Mouse (Mus musculus) left cerebral cortex, adult 8-10 months (tissue): ENCODE measurements around the gene Diaph3. TPM values are rescaled to one million over a fixed set of nuclear protein-coding genes. Genes with fewer than 3 reads are reported as not detected.
"Not testable (repeated sequence)": the region's sequence is repeated elsewhere in the genome, so short reads cannot be mapped to it uniquely, and the experiment has no call there.

ENCODE experiments used
- DNase-seq, 2 experiments: peaks; one replicate each; pipeline ENCODE4 v3.0.0; 2022; ENCODE audit warnings: low spot score in 2 of 2
- total RNA-seq, 4 experiments: library from RNA; stranded (reverse); gene quantifications; 2 replicates each; pipeline ENCODE4 v1.2.4; 2022

Gene Diaph3
- total RNA-seq, 4 experiments from 2014 or later, result 2.0 to 3.5 (median 2.7) TPM

DNA sequence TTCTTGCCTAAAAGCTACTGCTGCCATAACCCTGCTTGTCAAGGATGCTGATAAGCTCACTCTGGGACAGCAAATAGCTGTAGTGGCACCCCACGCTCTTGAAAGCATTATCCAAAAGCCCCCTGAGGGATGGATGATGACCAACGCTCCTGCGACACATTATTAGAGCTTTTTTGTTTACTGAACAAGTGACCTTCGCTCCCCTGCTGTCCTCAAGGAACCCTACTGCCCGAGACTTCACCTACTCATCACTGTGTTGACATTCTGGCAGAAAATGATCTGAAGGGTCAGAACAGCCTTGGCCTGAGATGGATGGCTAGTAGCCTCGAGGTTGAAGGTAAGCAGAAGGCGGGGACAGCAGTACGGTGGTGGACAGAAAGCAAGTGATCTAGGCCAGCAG is 56.1 kb downstream of the Diaph3 start:
- DNase-seq, result not testable (repeated sequence)

DNA sequence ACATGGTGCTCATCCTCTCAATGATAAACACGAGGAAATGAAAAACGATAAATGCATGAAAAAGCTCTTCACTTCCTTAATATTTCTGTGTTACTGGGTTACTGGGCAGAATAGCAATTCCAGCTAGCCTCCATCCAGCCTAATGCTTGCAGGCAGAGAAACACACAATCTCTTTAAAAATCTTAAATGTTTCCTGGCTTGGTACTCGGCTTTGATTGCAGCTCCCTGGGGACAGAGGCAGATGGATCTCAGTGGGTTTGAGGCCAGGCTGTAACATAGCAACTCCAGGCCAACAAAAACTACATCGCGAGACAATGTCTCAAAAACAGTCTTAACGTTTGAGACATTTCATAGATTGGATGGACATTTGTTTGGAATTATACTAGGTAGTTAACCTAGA is 57.1 kb downstream of the Diaph3 start:
- DNase-seq, result no peak

DNA sequence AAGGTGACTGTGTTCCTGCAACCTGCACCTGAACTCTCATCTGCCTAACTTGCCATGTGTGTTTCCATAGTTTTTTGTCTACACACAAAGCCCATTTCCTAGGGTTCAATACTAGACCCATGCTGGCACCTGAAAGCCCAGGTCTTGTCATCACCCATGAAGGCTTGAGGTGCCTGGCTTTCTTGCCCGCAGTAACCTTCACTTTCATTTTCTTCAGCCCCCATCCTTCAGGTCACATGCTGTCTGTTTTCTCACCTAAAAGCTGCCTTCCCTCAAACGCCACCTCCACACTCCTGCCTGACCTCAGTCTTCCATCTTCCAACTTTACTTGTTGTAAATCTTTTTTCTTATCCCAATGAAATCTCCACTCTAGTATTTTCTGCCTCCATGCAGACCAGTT is 61.3 kb downstream of the Diaph3 start:
- DNase-seq, result no peak

DNA sequence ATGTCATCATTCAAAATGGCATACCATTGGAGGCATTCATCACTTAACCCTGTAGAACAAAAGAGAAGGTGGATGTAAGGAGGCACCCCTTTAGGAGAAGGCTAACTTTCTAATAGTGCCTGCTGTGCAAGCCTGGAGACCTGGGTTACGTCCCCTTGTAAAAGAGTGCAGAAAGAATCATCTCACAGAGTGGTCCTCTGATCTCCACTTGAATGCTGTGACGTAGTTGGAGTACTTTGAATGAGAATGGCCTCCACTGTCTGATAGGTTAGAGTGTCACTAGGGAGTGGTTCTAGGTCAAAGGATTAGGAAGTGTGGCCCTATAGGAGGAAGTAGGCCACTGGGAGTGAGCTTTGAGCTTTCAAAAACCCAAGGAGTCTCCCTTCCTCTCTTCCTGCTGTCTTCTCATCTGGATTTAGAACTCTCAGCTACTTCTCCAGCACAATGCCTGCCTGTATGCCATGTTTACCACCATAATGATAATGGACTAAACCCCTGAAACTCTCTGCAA is 66.0 kb downstream of the Diaph3 start:
- DNase-seq, result no peak

DNA sequence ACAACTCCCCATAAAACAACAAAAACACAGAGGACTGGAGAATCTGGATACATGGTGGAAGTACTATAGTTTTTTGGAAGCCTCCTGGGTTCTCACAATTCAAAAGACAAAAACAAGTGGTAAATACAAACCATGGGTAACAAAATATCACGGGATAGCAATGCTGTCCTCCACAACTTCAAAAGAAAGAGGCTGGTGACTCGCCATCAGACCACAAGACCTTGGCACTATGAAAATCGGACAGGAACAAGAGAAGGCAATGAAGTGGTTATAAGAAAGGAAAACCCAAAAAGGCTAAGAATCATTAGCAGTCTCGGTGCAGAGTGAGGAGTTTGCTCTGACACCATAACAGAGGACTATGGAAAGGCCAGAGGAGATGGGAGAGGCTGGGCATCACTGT is 76.8 kb downstream of the Diaph3 start:
- no peak for DNase-seq

DNA sequence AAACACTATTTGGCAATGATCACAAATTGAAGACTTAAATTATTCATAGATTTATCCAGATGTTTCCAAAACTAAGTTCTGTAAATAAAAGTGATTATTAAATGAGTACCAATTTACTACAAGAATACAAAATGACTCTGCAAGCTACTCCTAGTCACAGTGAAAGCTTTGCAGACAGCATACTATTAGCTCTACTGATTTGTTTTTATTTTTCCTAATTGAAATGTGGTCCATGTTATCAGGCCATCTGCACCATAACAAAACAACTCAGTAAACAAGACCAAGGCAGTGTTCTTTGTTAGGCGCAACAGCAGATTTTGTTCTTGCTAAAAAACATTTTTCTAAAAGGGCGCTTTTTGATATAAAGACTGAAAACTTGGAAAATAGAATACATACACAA is 84.9 kb downstream of the Diaph3 start:
- DNase-seq, result no peak

DNA sequence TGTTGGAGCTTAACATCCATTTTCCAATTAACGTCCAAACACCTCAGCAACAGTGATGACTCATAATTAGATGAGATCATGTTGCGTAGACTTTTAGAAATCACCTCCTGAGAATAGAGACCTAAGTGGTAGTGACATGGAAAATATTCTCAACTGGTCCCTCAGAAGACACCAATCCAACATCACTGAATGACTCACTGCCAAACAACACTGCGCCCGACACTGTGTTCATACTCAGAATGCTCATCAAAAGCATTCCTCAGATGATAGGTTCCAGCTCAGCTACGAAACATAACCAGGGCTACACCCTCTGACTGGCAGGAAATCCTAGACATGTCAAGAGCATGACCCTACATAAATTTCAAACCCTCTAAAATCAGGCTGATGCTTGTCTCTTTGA is 89.8 kb downstream of the Diaph3 start:
- DNase-seq, result no peak

DNA sequence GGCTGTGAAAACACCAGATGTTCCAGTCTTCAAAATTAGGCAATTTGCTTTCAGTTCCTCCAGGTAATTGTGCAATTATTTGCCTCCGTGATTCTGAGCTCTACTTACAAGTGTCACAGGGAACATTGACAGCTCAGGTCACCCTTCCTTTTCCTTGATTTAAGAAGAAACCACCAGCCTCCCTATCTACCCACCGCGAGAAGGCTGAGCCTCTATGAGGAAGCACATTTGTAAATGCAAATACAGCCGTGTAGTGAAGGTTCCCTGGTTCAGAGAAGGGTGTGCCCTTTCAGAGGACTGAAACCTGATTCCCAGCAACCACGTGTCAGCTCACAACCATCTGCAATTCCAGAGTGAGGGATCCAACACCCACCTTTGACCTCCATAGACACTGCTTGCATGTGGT is 96.6 kb downstream of the Diaph3 start:
- DNase-seq, result no peak

DNA sequence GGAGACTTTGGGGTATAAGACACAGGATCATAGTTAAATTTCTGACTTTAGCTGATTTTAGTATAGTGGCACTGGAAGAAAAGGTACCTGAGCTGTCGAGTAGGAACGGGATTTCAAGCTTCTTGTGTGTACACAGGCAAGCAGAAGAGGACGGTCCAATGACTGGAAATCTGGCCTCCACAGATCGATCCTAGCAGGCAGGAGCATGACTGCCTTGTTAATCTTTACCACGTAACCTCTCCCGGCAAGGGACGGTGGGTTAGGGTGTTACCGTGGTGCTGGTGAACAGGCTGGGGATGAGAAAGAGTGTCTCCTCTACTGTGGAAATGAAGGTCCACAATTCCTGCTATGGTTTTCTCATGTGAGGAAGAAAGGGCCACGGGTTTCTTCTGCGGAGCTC is 120.8 kb downstream of the Diaph3 start:
- no peak for DNase-seq

DNA sequence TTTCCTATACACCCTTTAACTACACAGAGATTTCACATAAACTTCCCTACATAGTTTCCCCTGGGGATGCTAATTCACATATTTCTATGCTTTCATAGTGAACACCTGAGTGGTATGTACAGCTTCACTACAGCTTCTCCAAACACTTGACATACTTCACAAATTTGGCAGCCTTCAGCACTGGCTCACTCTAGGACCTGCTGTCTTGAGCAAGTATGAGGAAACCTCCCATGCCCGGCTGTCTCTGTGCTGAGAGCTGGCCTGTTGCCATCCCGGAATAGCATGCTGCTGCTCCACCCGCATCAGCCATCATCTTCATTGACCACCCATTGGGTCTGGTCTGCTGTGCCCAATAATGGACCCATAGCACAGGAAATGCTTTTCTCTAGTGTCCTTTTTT is 121.3 kb downstream of the Diaph3 start:
- no peak for DNase-seq

DNA sequence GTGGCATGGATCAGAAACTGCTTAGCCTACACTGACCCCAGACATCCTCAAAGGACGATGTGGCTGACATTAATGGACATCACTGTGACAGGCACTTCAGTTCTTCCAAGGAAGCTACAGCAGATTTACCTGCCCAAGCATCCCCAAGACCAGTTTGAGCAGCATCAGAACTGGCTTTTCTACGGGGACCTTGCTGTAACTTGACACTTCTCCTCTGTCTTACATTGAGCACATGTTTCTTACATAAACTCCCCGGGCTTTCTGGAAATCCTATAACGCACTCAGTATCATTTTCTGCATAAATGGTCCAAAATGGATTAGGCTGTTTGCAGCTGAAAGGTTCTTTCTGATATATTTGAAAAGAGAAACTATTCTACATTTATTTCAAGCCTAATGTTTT is 143.7 kb downstream of the Diaph3 start:
- no peak for DNase-seq

DNA sequence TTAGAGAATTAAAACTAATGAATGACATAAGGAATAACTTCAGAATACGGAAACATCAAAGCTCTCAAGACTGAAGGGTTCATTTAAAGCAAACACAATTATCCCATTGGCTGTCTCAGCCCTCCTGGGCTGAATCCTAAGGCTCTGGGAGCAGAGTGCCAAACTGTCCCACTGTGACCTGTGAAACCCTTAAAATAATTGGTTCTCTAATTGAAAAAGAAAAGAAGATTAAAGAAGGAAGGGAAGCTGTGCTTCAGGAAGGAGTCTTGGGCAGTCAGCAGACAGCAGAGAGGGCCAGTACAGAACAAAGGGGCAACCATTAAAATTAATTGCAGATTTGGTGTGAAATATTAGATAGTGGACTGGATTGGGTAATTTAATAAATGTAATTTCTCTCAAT is 189.9 kb downstream of the Diaph3 start:
- DNase-seq, result no peak

DNA sequence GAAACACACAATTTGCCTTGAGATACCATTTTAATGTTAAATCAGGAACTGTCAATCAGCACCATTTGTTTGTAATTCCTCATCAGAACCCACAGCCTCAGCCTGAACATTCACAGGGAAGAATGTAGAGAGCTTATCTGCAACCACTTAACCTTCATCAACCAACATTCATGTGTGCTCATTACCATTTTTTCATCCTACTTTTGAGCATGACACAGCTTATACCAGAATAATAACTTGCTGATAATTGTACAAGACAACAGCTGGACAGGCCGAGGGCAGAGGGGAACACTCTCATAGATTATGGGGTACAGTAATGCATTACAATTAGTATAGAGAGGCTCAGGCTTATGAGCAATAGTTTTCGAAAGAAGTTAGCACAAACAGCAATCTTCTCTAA is 203.1 kb downstream of the Diaph3 start:
- DNase-seq, result no peak

DNA sequence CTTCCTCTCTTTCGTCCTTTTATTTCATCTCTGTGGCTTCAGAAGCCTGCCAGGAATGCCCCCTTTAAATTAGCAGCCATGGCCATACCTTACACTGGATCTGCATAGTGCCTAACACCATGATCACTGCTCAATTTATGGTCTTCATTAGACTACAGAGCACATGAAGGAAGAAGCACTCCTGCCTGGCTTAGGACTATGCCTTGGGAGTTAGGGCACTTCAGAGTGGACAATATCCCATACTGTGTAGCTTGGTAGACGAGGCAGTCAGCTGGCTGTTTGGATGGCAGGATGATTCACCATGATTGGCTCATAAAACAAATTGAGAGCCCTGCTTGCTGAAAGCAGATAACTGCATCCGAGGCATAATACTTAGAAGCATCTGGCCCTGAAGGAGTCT is 204.6 kb downstream of the Diaph3 start:
- no peak for DNase-seq

DNA sequence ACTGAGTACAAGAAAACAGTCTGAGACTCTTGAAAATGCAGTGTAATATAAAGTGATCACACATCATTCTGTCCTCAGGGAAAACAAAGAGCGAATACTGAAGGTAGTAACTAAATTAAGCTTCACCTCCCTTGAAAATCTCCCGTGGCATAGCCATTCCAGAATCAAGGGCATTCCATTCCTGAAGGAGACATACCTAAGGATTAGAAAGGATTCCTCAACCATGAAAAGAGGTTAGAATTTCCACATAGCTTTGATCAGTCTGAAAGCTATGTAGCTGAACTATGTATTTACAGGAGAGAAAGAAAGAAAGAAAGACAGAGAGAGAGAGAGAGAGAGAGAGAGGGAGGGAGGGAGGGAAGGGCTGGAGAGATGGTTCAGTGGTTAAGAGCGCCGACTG is 210.3 kb downstream of the Diaph3 start:
- no peak for DNase-seq

DNA sequence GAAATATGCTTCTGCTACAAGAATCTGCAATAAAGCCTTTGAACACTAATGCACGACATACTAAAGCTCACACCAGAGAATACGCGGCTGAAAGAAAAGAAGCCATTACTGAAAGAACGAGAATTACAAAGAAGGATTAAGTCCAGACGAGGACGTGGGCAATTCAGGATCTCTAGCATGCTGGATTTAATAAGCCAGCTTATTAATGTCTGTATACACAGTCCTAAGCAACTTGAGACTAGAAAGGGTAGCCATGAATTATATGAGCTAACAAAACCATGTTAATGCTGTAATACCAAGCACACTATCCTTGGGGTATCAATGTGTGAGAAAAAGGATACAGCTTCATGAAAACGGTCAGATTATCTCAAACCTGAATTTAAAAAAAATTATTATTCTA is 214.2 kb downstream of the Diaph3 start:
- no peak for DNase-seq

DNA sequence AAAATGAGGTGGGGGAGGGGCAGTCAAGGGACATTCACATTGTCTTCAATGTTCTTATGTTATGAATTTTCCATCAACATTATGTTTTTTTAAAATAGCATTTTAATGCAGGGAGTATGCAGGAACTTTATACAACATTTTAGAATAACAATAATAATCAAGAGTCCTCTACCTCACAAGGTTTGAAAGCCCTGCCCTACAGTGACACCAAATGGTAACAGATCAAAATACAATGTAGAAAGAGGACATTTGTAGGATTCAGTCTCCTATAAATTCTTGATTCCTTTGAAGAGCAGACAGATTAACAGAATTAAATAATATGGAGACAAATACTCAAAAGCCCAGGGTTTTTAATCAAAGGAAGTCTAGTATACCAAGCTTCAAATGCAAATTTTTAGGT is 242.1 kb downstream of the Diaph3 start:
- DNase-seq, result no peak

DNA sequence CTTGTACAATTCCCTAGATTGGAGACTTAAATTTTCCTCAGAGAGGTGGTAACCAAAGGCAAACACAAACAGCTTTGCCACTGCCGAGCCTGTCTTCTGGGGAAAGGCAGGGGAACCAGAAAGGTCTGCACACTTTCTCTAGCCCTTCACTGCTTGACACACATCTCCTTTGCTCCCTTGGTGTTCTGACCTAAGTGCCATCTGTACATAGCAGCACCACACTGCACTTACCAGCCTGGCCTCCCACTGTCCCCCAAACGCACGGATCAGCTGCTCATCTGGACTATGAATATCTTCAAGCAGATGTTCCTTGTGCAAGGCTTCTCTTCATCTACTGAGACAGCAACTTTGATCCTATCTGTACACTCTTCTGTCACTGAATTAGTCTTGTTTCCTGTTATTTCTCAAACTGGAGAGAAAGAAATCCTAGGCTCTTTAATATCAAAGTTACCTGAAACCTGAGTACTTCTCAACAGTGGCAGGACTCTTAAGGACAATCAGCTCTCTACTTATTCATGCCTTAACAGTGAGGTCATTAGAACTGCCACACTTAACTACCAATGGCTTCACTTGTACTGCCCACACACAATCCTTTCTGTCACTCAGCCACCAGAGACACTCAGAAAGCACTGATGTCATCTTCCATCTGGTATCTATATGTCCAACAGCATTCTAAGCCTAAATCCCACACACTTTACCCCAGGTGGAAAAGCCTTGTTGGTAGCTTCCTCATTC is 251.8 kb downstream of the Diaph3 start:
- DNase-seq, result no peak

DNA sequence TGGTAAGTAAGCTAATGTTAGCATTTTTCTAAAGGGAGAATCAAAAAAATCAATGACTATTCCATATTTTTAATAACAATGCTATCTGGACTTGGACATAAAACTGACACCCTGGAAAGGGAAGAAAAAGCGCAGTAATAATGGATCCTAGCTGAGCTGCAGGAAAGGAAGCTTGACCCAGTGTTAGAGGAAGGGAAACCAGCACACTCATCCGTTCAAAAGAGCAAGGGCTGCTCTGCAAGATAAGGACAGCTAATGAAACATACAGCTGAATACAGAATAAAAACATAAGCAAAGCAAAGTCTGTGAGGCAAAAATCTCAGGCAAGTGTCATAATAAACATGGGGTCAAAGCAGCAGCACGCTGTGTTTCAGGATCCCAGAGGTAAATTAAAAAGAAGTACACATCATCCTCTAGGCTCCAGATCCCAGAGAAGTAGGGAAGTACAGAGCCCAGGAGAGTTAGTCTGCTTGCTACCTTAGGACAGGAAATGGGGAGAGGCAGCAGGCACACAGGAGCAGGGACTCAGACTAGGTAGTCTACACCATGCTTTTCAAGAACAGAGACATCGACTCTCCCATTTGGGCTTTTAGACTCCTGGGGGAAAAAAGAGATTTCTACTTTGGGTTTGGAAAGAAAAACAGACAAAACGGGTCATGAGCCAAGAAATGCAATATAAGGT is 255.5 kb downstream of the Diaph3 start:
- DNase-seq, result no peak

DNA sequence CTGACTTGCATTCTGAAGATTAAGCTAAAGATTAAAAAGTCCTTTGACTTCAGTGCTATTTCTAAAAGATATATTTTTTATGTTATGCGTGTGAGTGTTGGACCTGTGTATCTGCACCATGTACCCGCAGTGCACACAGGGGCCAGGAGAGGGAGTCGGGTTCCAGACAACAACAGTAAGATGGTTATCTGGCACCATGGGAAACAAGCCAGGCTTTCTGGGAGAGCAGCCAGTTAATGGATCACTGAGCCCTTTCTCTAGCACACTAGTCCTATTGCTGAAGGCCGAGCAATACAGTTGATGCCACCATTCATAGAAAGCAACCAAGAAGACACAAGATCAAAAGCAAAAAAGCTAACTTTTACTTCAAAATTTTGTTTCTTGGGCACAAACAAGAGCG is 271.5 kb downstream of the Diaph3 start:
- DNase-seq, result peak in 1 of 2 experiments; percentile 28

DNA sequence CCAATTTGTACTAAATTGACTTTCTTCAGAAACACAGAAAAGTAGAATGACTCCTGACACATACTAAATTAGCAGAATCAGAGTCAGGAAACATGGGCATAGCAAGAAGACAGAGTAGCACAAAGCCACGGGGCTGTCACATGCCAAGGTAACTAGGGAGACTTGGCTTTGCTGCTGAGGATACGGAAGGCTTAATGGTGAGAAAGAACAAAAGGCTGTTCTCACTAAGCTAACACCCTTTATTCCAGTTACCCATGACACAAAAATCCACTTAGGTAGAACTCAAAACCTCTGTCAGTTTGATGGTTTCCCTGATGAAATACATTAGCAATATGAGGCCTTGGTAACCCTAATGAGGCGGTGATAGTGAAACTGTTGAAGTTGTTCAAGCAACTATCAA is 273.9 kb downstream of the Diaph3 start:
- no peak for DNase-seq

DNA sequence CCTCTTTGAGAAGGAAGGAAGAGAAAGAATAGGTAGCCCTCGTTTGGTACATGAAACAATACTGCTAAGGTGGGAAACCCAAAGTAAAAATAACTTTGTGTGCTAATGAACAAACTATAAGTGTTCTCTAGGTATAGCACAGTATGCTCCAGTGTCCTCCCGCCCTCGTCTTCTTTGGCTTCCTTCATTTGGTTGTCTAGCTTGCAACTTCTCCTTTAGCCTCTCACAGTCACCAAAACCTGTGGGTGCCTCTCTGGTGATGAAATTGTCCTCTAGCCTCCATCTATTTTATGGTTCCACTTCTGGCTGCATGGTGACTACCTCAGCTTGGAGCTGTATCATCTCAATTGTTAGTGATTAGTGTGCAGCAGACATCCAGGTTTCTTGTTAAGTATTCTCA is 277.0 kb downstream of the Diaph3 start:
- no peak for DNase-seq

DNA sequence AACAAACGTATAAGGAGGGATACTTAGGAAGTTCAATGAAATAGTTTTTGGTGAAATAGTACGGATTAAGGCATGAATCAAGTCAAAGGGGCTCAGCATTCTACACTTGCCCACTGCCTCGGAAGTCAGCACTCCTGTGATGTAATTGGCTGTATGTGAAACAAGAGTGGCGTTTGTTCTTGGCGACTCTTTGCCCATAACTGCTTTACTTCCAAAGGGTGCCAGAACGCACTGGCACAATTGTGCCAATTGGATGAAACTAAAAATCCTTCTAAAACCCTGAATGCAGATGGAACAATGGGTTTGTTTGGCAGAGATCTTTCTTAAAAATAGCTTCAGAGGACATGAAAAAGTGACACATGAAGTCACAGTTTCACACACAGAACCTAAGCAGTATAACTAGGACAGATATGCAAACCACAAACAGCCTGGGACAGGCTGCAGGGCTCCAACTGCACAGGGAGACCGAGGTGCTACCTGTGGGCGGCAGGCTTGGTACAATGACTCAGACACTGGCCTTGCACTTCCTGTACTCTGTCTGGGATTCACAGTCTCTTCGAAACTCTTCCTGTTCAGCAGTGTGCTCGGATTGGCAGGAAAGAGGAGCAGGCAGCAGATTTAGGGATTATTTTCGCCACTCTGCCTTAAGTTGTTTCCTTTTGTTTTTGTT is 279.6 kb downstream of the Diaph3 start:
- DNase-seq, result no peak
